Mouse (Mus musculus) lung, embryonic 16.5 days (tissue): Measurements from ENCODE around the gene Mtmr3. TPM values are rescaled to one million over a fixed set of nuclear protein-coding genes. Genes with fewer than 3 reads are reported as not detected.
A peak's percentile ranks its signal among the peaks of the same experiment; 100 is the strongest.

ENCODE experiments used
- ATAC-seq: fragments of 200-750 bp; cut with Nextera tagmentation; 2 replicates; pipeline ENCODE4 v1.8.0; 2017; ENCODE audit warnings: low read depth, mild to moderate bottlenecking, moderate library complexity
- H3K27ac ChIP-seq: fragments of 300-500 bp; sonication (generic); 2 replicates; pipeline ENCODE4 v1.5.1; 2014; ENCODE audit warnings: mild to moderate bottlenecking, control low read depth, low read length
- H3K27me3 ChIP-seq: fragments of 300-500 bp; sonication (generic); 2 replicates; pipeline ENCODE4 v1.6.1; 2014; ENCODE audit warnings: low read depth, low read length, mixed read lengths; ENCODE audit not compliant: control insufficient read depth, insufficient read depth
- H3K36me3 ChIP-seq: fragments of 300-500 bp; sonication (generic); 2 replicates; pipeline ENCODE4 v1.6.1; 2014; ENCODE audit warnings: low read length; ENCODE audit not compliant: control insufficient read depth, insufficient read depth
- H3K4me1 ChIP-seq: fragments of 300-500 bp; sonication (generic); replicated peaks from 2 replicates; pipeline ENCODE4 v1.6.1; 2014; ENCODE audit warnings: low read length, mixed read lengths; ENCODE audit not compliant: control insufficient read depth, insufficient read depth
- H3K4me2 ChIP-seq: fragments of 300-500 bp; sonication (generic); 2 replicates; pipeline ENCODE4 v1.6.1; 2014; ENCODE audit warnings: low read depth, low read length, control low read depth
- H3K4me3 ChIP-seq: fragments of 300-500 bp; sonication (generic); 2 replicates; pipeline ENCODE4 v1.5.1; 2014; ENCODE audit warnings: mild to moderate bottlenecking, low read length, control low read depth
- H3K9ac ChIP-seq: fragments of 300-500 bp; sonication (generic); 2 replicates; pipeline ENCODE4 v1.6.1; 2014; ENCODE audit warnings: low read length, control low read depth
- H3K9me3 ChIP-seq: fragments of 300-500 bp; sonication (generic); 2 replicates; pipeline ENCODE4 v1.6.1; 2016; ENCODE audit warnings: low read length; ENCODE audit not compliant: control insufficient read depth
- WGBS: fragments of 180-500 bp; shearing (Covaris S2); extraction: QIAGEN DNeasy Blood & Tissue Kit; methylation state at CpG from one replicate; pipeline ENCODE4 v1.1.7; 2014; 5-methylcytosine and 5-hydroxymethylcytosine counted together
- polyA plus RNA-seq: library from polyadenylated mRNA; unstranded; fragments of >200 nt; fragmentation: Nextera tagmentation; extraction: Ambion mirVana; gene quantifications from 2 replicates; pipeline ENCODE4 v1.2.1, GENCODE M21; 2015

Mtmr3 gene
- polyA plus RNA-seq, 1 experiment from 2014 or later, result 26.1 TPM

DNA sequence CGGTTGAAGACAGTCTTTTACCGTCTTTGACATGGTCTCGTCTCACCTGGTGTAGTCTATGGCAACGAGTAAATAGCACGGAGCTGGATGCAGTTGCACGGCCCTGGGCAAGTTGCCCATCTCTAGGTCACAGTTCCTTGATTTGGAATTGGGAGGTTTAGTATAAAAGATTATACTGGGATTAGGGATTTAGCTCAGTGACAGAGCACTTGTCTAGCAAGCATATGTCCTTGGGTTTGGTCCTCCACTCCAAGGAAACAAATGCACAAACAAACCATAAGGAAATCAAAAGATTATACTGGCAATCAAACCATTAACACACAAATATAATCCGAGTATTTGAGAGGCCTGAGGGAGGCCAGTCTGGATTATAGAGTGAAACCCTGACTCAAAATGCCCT lies 33.0 kb upstream of the Mtmr3 start:
- H3K9me3 ChIP-seq, result no peaks in the 10 kb centered on the region
- H3K27ac ChIP-seq, result no peak overlapping the region
- no peak overlapping the region for H3K9ac ChIP-seq
- ATAC-seq, result no peak
- no peaks in the 10 kb centered on the region for H3K36me3 ChIP-seq
- no peaks in the 10 kb centered on the region for H3K27me3 ChIP-seq
- 66% methylated on average over 7 of the region's 7 CpGs for WGBS
- H3K4me3 ChIP-seq, result no peak overlapping the region
- peaks cover 7% of the 10 kb centered on the region for H3K4me1 ChIP-seq
- H3K4me2 ChIP-seq, result no peak overlapping the region

DNA sequence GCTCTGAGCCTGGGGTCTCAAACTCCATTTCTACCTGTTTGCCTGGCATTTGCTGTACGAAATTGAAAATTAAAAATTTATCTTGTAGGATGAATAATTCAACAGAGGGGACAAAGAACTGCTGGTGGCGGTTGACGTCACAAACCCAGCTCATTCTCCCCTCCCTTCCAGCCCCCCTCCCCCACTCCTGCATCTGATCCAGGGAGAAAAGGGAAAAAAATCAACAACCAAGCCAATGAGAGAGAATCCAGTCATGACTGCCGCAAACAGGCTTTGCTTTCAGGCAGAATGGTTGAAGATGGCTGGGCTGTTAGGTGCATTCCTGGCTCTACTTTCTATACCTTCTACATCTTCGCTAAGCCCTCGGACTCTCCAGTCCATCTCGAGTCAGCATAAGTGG lies 31.3 kb upstream of the Mtmr3 start:
- no peak overlapping the region for H3K9ac ChIP-seq
- peaks cover 7% of the 10 kb centered on the region for H3K4me1 ChIP-seq
- H3K36me3 ChIP-seq, result no peaks in the 10 kb centered on the region
- 73% methylated on average over 7 of the region's 7 CpGs for WGBS
- no peaks in the 10 kb centered on the region for H3K27me3 ChIP-seq
- H3K27ac ChIP-seq, result no peak overlapping the region
- ATAC-seq, result no peak
- no peaks in the 10 kb centered on the region for H3K9me3 ChIP-seq
- no peak overlapping the region for H3K4me2 ChIP-seq
- H3K4me3 ChIP-seq, result no peak overlapping the region

DNA sequence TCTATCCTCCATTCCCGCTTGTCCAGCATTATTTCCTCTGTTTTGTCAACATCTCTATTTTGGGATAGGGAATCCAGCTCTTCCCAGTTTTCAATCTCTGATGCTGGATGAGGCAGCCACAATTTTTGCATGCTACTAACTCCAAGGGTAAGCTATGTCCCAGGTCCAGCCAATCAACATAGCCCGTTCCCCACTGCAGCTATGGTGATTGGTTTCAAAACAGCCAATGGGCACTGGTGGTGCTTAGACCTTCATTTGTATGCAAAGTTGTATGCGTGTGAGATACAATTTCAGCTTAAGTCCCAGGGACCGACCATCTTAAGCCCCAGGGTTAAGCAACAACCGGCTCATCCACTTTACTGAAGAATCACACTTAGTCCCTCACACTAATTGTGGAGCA lies 28.3 kb upstream of the Mtmr3 start:
- Histone ChIP-seq H3K27me3 (no peaks in the 10 kb centered on the region), H3K27ac (no peak overlapping the region), H3K4me1 (no peaks in the 10 kb centered on the region), H3K9ac (no peak overlapping the region), H3K36me3 (no peaks in the 10 kb centered on the region), H3K9me3 (no peaks in the 10 kb centered on the region), H3K4me2 (no peak overlapping the region), H3K4me3 (no peak overlapping the region)
- no peak for ATAC-seq
- 61% methylated on average over 5 of the region's 5 CpGs for WGBS

DNA sequence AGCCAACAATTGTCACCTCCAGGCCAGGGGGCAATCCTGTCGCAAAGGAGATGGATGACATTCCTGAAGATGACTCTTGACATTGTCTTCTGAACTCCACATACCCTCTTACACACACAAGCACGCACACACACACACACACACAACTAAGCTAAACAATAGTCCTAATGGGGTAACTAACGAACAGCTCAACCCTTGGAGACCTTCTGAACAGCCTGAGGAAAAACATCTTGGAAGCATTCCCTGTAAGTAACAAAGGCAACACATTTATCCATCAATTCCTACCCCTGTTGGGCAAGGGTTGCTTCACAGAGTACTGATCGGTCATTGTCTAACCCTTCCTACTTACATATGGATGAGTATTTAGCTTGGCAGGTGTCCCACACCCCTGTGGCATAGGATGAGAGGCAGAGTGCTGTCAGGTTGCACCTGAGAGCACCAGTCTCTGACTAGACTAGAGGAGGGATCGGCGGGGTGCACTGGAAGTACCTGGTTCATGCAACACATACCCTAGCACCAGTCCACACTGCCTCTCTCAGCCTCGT lies 27.9 kb upstream of the Mtmr3 start:
- H3K9ac ChIP-seq, result no peak overlapping the region
- H3K4me3 ChIP-seq, result no peak overlapping the region
- ATAC-seq, result 0 out of 2 replicates have a peak, but pooled peaks have one; percentile 28
- no peaks in the 10 kb centered on the region for H3K27me3 ChIP-seq
- H3K4me1 ChIP-seq, result no peaks in the 10 kb centered on the region
- H3K4me2 ChIP-seq, result no peak overlapping the region
- WGBS, result 47% methylated on average over 7 of the region's 7 CpGs
- H3K27ac ChIP-seq, result no peak overlapping the region
- H3K9me3 ChIP-seq, result no peaks in the 10 kb centered on the region
- H3K36me3 ChIP-seq, result no peaks in the 10 kb centered on the region

DNA sequence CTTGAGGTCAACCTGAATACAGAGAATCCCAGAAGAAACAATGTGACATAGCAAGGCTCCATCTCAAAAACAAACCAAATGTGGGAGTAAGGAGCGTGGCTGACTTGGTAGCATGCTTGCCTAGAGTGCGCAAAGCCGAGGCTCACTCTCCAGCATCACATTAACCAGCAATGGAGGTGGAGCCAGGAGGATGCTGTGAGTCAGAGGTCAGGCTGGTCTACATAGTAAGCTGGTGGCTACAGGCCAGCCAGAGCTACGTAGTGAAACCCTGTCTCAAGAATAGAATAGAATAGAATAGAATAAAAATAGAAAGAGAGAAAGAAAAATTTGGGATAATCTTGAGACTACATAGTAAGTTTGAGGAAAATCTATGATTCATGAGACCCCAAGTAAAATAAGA lies 27.2 kb upstream of the Mtmr3 start:
- WGBS, result 58% methylated on average over 4 of the region's 4 CpGs

DNA sequence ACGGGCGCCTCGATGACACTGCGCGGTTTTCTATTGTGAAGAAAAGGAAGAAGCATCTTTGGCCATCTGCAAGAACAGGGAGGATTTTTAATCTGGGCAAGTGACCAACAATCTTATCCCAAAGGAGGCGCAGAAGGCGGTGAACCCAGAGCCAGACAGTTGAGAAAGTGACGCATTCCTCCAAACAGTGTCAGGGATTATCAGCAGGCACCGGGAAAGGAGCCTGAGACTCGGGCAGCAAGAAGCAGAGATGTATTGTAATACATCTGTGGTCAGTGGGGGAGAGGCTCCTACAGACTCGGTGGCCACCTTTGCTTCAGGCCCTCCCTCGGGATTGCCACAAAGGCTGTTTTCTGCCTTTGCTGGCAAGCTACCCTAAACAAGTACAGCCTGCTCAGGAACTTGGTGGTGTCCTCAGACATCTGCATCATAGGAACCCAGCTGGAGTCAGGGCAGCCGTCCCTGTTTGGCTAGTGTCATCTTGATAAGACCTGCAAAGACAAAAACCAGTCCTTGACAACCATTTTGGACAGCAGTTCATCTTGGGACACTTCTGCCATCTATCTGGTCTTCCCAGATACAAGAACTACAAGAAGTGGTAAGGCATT lies 25.9 kb upstream of the Mtmr3 start:
- no peaks in the 10 kb centered on the region for H3K36me3 ChIP-seq
- no peaks in the 10 kb centered on the region for H3K9me3 ChIP-seq
- no peak overlapping the region for H3K27ac ChIP-seq
- H3K27me3 ChIP-seq, result no peaks in the 10 kb centered on the region
- H3K4me3 ChIP-seq, result no peak overlapping the region
- ATAC-seq, result peak; percentile 28; the same call in 1 of the 2 replicates
- no peak overlapping the region for H3K9ac ChIP-seq
- H3K4me2 ChIP-seq, result no peak overlapping the region
- H3K4me1 ChIP-seq, result no peaks in the 10 kb centered on the region
- 36% methylated on average over 13 of the region's 13 CpGs for WGBS

More for the DNA sequence above, 27.2 kb upstream of the Mtmr3 start:
- Histone ChIP-seq H3K27me3 (no peaks in the 10 kb centered on the region), H3K36me3 (no peaks in the 10 kb centered on the region), H3K9ac (no peak overlapping the region), H3K9me3 (no peaks in the 10 kb centered on the region), H3K4me1 (no peaks in the 10 kb centered on the region), H3K4me2 (no peak overlapping the region), H3K4me3 (no peak overlapping the region), H3K27ac (no peak overlapping the region)
- ATAC-seq, result no peak

DNA sequence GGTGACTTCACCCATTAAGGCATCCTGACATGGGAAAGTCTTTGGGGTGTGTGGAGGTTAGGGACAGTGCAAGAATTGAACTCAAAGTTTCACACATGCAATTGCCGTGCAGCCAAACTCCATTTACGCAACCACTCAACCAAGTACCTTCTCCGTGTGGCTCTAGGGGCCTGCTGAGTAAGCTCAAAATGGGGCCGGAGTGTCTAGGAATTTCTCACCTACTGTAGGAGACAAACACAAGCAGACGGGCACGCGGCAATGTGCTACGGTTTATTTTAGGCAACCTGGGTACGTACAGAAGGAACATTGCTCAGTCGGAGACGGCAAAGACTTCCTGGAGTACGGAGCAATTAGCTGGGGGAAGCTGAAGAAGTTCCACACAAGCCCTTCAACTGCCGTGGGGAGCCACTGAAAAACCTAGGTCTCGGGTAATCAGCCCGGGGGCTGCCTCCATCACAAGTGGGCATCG lies 25.4 kb upstream of the Mtmr3 start, which contains the start of gene Gm11032:
Gm11032 (plus strand) TSS at position 51 of the 469 bp plus-strand sequence.
- Histone ChIP-seq H3K9me3 (no peaks in the 10 kb centered on the region), H3K9ac (no peak within 1 kb of the TSS), H3K36me3 (no peaks in the 10 kb centered on the region), H3K27me3 (no peaks in the 10 kb centered on the region), H3K4me3 (no peak within 1 kb of the TSS), H3K4me2 (no peak within 1 kb of the TSS), H3K4me1 (no peaks in the 10 kb centered on the region), H3K27ac (no peak within 1 kb of the TSS)
- 51% methylated on average over 16 of the region's 16 CpGs for WGBS
- ATAC-seq, result no peak; the same call in 1 of the 2 replicates

DNA sequence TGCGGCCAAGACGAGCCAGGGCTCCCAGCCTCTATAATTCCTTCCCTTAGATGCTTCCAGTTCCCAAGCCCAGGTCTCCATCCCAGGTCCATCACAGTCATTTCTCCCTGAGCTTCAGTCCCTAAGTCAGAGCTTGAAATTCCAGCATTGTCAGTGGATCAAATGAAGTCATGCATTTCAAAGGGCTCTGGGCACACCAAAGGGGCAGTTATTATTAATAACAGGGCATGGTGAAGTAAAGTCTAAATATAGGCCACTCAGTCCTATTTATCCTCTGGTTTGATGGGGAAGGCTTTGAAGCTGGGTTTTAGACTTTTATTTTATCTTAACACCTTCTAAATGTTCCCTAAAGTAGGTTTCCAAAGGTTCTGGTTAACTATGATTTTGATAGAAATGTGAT lies 17.2 kb upstream of the Mtmr3 start:
- H3K4me2 ChIP-seq, result no peak overlapping the region
- H3K27me3 ChIP-seq, result no peaks in the 10 kb centered on the region
- H3K4me1 ChIP-seq, result no peaks in the 10 kb centered on the region
- ATAC-seq, result no peak
- WGBS, result 66% methylated on average over 2 of the region's 2 CpGs
- no peak overlapping the region for H3K9ac ChIP-seq
- H3K27ac ChIP-seq, result no peak overlapping the region
- no peak overlapping the region for H3K4me3 ChIP-seq
- no peaks in the 10 kb centered on the region for H3K9me3 ChIP-seq
- no peaks in the 10 kb centered on the region for H3K36me3 ChIP-seq

DNA sequence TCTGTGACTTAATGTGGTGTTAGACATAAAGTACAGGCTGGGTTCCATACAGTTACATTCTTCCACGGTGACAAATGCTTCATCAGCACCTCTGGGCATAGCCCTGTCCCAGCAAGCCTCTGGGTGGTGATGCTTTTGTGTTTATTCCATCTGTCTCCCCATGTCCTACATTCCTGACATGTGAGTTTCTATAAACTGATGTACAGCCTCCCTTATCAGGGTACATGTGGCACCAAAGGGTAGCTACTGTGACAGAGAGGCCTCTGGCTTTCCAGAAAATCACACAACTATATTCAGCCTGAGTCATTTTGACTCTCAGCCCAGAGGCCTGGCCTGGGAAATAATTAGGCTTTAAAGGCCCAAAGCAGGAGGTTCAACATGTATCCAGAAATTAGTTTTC lies 11.9 kb upstream of the Mtmr3 start:
- H3K4me2 ChIP-seq, result no peak overlapping the region
- H3K4me3 ChIP-seq, result no peak overlapping the region
- 56% methylated on average over 1 of the region's 1 CpGs for WGBS
- no peak for ATAC-seq
- H3K27ac ChIP-seq, result no peak overlapping the region
- no peak overlapping the region for H3K9ac ChIP-seq
- peaks cover 12% of the 10 kb centered on the region; the same call in 1 of the 2 replicates for H3K4me1 ChIP-seq
- no peaks in the 10 kb centered on the region for H3K9me3 ChIP-seq
- no peaks in the 10 kb centered on the region for H3K36me3 ChIP-seq
- no peaks in the 10 kb centered on the region for H3K27me3 ChIP-seq
